Mouse (Mus musculus) intestine, postnatal 0 days (tissue): ENCODE measurements around the gene Tyw5. TPM values are rescaled to one million over a fixed set of nuclear protein-coding genes. Genes with fewer than 3 reads are reported as not detected.

ENCODE experiments used
- ATAC-seq: fragments of 200-750 bp; cut with Nextera tagmentation; 2 replicates; pipeline ENCODE4 v1.8.0; 2017; ENCODE audit warnings: mild to moderate bottlenecking, moderate TSS enrichment, moderate library complexity
- H3K27ac ChIP-seq: fragments of 300-500 bp; sonication (generic); 2 replicates; pipeline ENCODE4 v1.5.1; 2014; ENCODE audit warnings: mild to moderate bottlenecking, low read depth, low read length, moderate library complexity
- H3K27me3 ChIP-seq: fragments of 300-500 bp; sonication (generic); replicated peaks from 2 replicates; pipeline ENCODE4 v1.6.1; 2014; ENCODE audit warnings: low read length, mixed read lengths; ENCODE audit not compliant: control insufficient read depth, insufficient read depth
- H3K36me3 ChIP-seq: fragments of 300-500 bp; sonication (generic); 2 replicates; pipeline ENCODE4 v1.6.1; 2014; ENCODE audit warnings: mild to moderate bottlenecking, moderate library complexity; ENCODE audit not compliant: control insufficient read depth, insufficient read depth
- H3K4me1 ChIP-seq: fragments of 300-500 bp; sonication (generic); replicated peaks from 2 replicates; pipeline ENCODE4 v1.6.1; 2014; ENCODE audit warnings: antibody characterized with exemption, low read length, mixed read lengths; ENCODE audit not compliant: control insufficient read depth, insufficient read depth
- H3K4me2 ChIP-seq: fragments of 300-500 bp; sonication (generic); replicated peaks from 2 replicates; pipeline ENCODE4 v1.6.1; 2014; ENCODE audit warnings: low read depth, mild to moderate bottlenecking, moderate library complexity
- H3K4me3 ChIP-seq: fragments of 300-500 bp; sonication (generic); 2 replicates; pipeline ENCODE4 v1.5.1; 2014; ENCODE audit warnings: low read depth, low read length
- H3K9ac ChIP-seq: fragments of 300-500 bp; sonication (generic); 2 replicates; pipeline ENCODE4 v1.6.1; 2014; ENCODE audit warnings: mild to moderate bottlenecking, low read depth, low read length
- H3K9me3 ChIP-seq: fragments of 300-500 bp; sonication (generic); 2 replicates; pipeline ENCODE4 v1.6.1; 2016; ENCODE audit warnings: mixed run types; ENCODE audit not compliant: control insufficient read depth
- CTCF ChIP-seq: sonication (generic); IDR thresholded peaks from 2 replicates; pipeline ENCODE4 v1.5.1; 2016; ENCODE audit warnings: low read depth, mild to moderate bottlenecking, control low read depth, antibody characterized with exemption, moderate library complexity
- WGBS: fragments of 180-500 bp; shearing (Covaris S2); extraction: QIAGEN DNeasy Blood & Tissue Kit; methylation state at CpG from one replicate; pipeline ENCODE4 v1.1.7; 2014; 5-methylcytosine and 5-hydroxymethylcytosine counted together
- polyA plus RNA-seq: library from polyadenylated mRNA; unstranded; fragments of >200 nt; fragmentation: Nextera tagmentation; extraction: Ambion mirVana; gene quantifications from 2 replicates; pipeline ENCODE4 v1.2.1, GENCODE M21; 2015

Tyw5 gene
- polyA plus RNA-seq, 1 experiment from 2014 or later: 15.4 TPM

- no peak for ATAC-seq
- Histone ChIP-seq H3K9ac (no peak overlapping the region), H3K27me3 (no peaks in the 10 kb centered on the region)
Observed at GRCm38 (mm10) chr1:57347487-57347886, 59.4 kb downstream of the Tyw5 start.

GRCm38 (mm10) chr1:57341197-57341596 lies 65.7 kb downstream of the Tyw5 start:
- Histone ChIP-seq H3K4me3 (no peak overlapping the region), H3K9me3 (no peaks in the 10 kb centered on the region), H3K27me3 (no peaks in the 10 kb centered on the region), H3K4me2 (no peak overlapping the region), H3K36me3 (no peaks in the 10 kb centered on the region), H3K4me1 (no peaks in the 10 kb centered on the region), H3K27ac (no peak overlapping the region), H3K9ac (no peak overlapping the region)
- no peak for TF ChIP-seq CTCF
- WGBS: 42% methylated on average over 2 of the region's 2 CpGs
- ATAC-seq: no peak

More at GRCm38 (mm10) chr1:57347487-57347886, 59.4 kb downstream of the Tyw5 start:
- Histone ChIP-seq H3K27ac (no peak overlapping the region), H3K4me2 (no peak overlapping the region), H3K9me3 (no peaks in the 10 kb centered on the region), H3K4me1 (no peaks in the 10 kb centered on the region), H3K4me3 (no peak overlapping the region), H3K36me3 (no peaks in the 10 kb centered on the region)
- TF ChIP-seq CTCF: no peak

- H3K27ac ChIP-seq: no peak overlapping the region
- no peaks in the 10 kb centered on the region for H3K9me3 ChIP-seq
- no peak for ATAC-seq
- no peak overlapping the region for H3K9ac ChIP-seq
- 47% methylated on average over 14 of the region's 14 CpGs for WGBS
- H3K27me3 ChIP-seq: no peaks in the 10 kb centered on the region
- no peak overlapping the region for H3K4me2 ChIP-seq
- peak; percentile 64 for TF ChIP-seq CTCF
- no peaks in the 10 kb centered on the region for H3K4me1 ChIP-seq
- no peak overlapping the region for H3K4me3 ChIP-seq
- H3K36me3 ChIP-seq: no peaks in the 10 kb centered on the region
Observed at GRCm38 (mm10) chr1:57339156-57339796, 67.6 kb downstream of the Tyw5 start.

Other genes with a start within 250 kb of the Tyw5 start
- gene 1700066M21Rik, start 29.5 kb downstream of the Tyw5 start, polyA plus RNA-seq: 4.3 and 4.8 TPM in 2 replicates
- gene Maip1, start 773 bp downstream of the Tyw5 start, polyA plus RNA-seq: 13.7 and 14.7 TPM in 2 replicates